Mouse (Mus musculus): Measurements from ENCODE around the gene Asgr1. TPM values are rescaled to one million over a fixed set of nuclear protein-coding genes. Genes with fewer than 3 reads are reported as not detected.

Gene Asgr1
- total RNA-seq, 2 experiments from 2014 or later, result not detected

GRCm38 (mm10) chr11:70023481-70024150, 30.3 kb upstream of the Asgr1 start:
- ATAC-seq (replicated peaks; ENCODE audit: low FRiP score, poor library complexity, severe bottlenecking), result no peak

GRCm38 (mm10) chr11:70024151-70024514, 29.8 kb upstream of the Asgr1 start:
- no peak for ATAC-seq (replicated peaks; ENCODE audit: low FRiP score, poor library complexity, severe bottlenecking)

DNA sequence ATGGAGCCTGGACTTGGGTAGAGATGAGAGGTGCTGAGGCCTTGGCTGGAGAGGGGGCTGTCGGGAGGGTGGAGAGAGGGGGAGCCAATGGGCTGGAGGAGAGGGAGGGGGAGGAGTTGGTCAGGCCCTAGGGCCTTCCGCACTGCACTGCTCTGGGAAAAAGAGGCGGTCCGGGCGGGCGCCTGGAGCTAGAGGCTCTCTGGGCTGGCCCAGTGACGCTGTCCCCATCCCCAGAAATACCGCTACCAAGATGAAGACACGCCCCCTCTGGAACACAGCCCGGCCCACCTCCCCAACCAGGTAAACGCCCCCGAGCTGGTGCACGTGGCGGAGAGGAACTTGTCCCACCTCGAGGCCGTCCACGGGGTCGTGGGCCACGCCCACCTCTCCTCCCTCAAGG, 27.2 kb upstream of the Asgr1 start:
- ATAC-seq (replicated peaks; ENCODE audit: low FRiP score, poor library complexity, severe bottlenecking), result no peak

GRCm38 (mm10) chr11:70027397-70027796, 26.5 kb upstream of the Asgr1 start:
- no peak for ATAC-seq (replicated peaks; ENCODE audit: low FRiP score, poor library complexity, severe bottlenecking)

DNA sequence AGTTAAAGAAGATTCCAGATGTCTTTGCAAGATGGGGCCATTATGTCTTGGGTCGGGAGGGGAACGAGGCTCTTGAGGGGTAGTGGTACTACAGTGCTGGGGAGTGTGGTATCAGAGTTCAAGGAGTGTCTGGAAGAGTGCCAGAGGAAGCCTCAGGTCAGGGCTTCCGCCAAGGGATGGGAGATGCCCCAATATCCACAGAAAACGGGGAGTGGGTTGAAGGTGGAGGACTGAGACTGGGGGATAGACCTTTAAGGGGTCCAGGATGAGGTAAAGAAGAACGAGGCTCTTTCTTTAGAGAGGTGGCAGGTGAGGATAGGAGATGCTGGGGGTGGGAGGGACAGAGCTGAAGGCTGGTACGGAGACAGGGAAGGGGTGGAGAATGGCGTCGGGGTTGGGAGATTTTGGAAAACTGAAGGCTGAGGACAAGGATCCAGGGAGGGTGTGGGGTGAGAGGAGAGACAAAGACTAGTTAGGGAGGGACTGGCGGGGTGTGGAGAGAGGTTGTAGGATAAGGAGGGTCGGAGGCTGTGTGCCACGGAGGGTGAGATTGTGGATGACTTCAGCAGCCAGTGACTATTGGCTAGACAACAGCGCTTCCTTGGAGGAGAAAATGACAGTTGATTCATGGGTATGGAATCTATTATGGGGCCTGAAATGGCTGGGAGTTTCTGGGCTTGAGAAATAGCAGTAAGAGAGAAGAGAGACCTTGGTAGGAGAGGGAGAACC, 25.3 kb upstream of the Asgr1 start:
- ATAC-seq (replicated peaks; ENCODE audit: low FRiP score, poor library complexity, severe bottlenecking), result no peak

- ATAC-seq (replicated peaks; ENCODE audit: low FRiP score, poor library complexity, severe bottlenecking), result no peak
These were observed 24.6 kb upstream of the Asgr1 start for GRCm38 (mm10) chr11:70029130-70029801.

DNA sequence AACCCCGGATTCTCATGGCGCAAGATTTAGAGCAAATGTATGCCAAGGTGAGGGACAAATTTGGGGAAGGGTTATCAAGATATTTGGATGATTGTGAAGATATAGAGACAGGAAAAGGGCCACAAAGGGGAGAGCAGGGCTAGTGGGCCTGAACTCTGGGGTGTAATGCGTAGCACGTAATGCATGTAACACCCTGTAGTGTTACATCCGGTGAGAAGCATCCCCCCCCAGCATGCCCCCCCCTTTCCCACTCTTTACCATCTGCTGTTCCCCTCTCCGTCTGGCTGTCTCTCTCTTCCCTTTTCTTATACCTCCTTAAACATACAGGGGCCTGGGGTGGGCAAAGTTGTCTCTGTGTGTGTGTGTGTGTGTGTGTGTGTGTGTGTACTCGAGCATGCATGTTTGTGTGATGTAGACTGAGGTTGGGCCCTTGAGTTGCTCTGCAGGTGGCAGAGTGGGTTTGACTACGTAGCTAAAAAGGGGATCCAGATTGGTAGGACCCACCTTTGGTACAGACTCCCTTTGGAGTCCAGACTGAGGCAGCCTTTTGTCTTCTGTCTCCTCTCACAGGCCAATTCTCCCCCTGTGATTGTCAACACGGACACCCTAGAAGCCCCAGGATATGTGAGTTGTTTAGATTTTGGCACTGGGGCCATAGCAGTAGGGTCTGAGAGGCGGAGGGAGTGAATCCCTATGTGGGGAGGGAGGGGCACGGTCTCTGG, 23.9 kb upstream of the Asgr1 start:
- no peak for ATAC-seq (replicated peaks; ENCODE audit: low FRiP score, poor library complexity, severe bottlenecking)

GRCm38 (mm10) chr11:70030651-70031320, 23.1 kb upstream of the Asgr1 start:
- no peak for ATAC-seq (replicated peaks; ENCODE audit: low FRiP score, poor library complexity, severe bottlenecking)

DNA sequence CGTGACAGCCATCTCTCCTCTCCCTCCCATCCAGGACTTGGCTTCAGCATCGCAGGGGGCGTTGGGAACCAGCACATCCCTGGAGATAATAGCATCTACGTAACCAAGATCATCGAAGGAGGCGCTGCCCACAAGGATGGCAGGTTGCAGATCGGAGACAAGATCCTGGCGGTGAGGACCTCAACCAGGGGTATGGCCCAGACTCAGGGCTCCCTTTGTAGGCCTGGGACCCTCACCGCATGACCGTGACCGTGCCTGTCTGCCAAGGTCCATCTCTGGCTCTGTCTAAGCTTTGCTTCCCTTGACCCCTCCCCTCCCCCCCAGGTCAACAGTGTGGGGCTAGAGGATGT, 22.6 kb upstream of the Asgr1 start:
- no peak for ATAC-seq (replicated peaks; ENCODE audit: low FRiP score, poor library complexity, severe bottlenecking)

DNA sequence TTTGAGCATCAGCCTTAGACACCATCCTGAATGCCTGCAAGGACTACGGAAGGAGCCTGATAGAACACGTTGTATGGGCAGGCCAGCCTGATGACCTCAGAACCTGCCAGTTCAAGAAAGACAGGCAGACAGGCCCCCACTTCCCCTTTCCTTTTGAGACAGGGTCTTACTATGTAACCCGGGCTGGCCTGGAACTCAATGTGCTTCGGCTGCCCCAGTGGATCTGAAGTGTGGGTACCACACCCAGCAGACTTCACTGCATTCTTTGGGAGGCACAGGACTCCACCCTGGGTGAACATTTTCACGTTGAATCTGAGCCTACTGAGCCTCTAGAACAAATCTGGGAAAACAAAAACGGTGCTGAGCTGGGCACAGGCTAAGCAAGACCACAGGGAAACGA, 15.7 kb upstream of the Asgr1 start:
- ATAC-seq (replicated peaks; ENCODE audit: low FRiP score, poor library complexity, severe bottlenecking), result no peak

DNA sequence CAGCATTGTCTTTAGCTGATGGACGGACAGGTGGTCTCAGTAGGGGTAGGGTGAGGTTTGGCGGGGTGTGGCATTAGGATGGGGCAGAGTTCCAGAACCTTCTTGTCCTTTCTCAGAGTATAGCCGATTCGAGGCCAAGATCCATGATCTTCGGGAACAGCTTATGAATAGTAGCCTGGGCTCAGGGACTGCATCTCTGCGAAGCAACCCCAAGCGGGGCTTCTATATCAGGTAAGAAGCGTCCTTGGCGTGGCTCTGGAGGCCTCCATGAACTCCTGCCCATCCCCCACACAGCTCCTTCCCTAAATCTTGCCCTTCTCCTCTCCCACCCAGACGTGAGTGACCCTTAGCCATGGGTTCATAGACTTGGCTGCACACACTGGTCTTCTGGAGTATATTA, 14.3 kb upstream of the Asgr1 start:
- no peak for ATAC-seq (replicated peaks; ENCODE audit: low FRiP score, poor library complexity, severe bottlenecking)

DNA sequence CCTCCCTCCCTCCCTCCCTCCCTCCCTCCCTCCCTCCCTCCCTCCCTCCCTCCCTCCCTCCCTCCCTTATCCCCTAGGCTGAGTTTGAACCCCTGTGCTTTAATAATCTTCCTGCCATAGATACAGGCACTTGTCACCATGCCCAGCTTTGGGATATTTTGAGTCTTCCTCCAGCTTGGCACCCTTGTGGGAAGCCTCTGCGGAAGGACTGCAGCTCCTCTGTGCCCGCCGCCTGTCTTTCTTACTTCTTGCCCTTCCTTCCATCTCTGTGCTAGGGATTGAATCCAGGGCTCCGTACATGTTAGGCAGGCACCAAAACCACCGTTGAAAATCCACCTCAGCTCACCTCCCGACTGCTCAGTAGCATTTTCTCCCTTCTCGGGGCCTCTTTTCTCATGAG, 13.7 kb upstream of the Asgr1 start:
- no peak for ATAC-seq (replicated peaks; ENCODE audit: low FRiP score, poor library complexity, severe bottlenecking)

DNA sequence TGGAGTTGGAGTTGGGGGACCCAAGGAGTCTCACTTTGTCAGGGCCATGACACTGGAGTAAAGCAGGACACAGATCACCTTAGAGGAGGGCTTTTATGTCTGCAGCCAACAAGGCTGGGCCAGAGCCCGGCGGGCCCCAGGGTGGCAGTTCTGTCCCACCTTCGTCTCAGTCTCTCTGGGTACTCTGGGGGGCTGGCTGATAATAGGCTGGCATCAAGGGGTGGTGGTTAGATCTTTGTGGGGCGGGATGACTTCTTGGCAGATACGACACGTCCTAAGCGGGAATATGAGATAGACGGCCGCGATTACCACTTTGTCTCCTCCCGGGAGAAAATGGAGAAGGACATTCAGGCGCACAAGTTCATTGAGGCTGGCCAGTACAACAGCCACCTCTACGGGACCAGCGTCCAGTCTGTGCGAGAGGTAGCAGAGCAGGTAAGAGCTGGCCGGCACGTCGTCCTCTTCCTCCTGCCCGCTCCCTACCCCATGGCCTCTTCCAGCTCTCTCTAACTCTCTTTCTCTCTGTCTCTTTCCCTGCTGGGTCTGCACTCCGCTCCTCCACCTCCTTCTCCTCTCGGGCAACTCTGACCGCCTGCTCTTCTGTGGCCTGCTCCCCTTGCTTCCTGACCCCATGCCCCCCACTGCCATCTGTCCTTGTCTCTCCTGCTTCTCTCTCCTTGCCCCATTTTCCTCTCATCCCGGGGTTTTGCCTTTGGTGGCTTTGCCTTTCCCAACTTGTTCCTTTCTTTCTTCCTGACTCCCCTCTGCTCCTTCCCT, 11.4 kb upstream of the Asgr1 start:
- no peak for ATAC-seq (replicated peaks; ENCODE audit: low FRiP score, poor library complexity, severe bottlenecking)

DNA sequence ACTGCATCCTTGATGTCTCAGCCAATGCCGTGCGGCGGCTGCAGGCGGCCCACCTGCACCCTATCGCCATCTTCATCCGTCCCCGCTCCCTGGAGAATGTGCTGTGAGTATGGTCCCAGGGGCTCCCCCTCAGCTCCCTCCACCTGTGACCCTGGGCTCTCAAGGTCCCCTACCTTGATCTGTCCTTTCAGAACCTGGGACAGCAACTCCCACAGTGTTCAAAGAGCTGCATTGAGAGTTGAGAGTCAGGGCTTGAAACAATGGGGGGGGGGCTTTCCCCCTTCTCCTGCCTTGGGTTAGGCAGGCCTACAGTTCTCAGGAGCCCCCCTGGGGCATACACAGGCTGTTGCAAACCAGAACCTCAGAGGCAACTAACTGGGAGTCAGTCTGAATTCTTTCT, 10.2 kb upstream of the Asgr1 start:
- ATAC-seq (replicated peaks; ENCODE audit: low FRiP score, poor library complexity, severe bottlenecking), result no peak

GRCm38 (mm10) chr11:70045435-70045834, 8.4 kb upstream of the Asgr1 start:
- ATAC-seq (replicated peaks; ENCODE audit: low FRiP score, poor library complexity, severe bottlenecking), result no peak

GRCm38 (mm10) chr11:70049366-70049765, 4.5 kb upstream of the Asgr1 start:
- no peak for ATAC-seq (replicated peaks; ENCODE audit: low FRiP score, poor library complexity, severe bottlenecking)

DNA sequence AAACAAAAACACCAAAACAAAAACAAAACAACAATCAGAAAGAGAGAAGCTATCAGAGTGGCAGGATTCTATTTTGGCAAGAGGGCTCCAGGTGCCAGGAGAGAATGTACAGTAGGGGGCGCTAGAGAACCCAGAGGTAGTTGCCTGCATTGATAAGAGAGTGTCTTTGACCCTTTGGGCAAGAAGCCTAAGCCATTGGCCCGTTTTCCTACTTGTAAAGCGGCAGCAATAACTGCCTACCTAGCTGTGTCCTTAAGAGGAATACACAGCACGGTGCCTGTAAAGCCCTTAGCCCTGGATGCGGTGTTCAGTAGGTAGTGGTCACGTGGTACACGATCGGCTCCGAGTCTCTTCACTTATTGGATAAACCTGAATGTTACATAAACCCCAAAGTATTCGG, 4.1 kb upstream of the Asgr1 start:
- ATAC-seq (replicated peaks; ENCODE audit: low FRiP score, poor library complexity, severe bottlenecking), result no peak

- ATAC-seq (replicated peaks; ENCODE audit: low FRiP score, poor library complexity, severe bottlenecking), result no peak
These were observed 729 bp upstream of the Asgr1 start for GRCm38 (mm10) chr11:70053156-70053555.

GRCm38 (mm10) chr11:70055618-70056214, 1.8 kb downstream of the Asgr1 start:
- peak; percentile 73 for ATAC-seq (replicated peaks; ENCODE audit: low FRiP score, poor library complexity, severe bottlenecking)
